Mouse (Mus musculus): ENCODE results near the gene Dclk3.

Dclk3 gene

GRCm38 (mm10) chr9:111438904-111439835 lies at the start of gene Dclk3:
Gene Dclk3 (plus strand): TSS chr9:111439081.
- DNase-seq (ENCODE audit: low read depth, low spot score) = peak; percentile 39

GRCm38 (mm10) chr9:111390016-111390415 lies 48.9 kb upstream of the Dclk3 start:
- no peak for DNase-seq (ENCODE audit: low read depth, low spot score)

GRCm38 (mm10) chr9:111391036-111391435 lies 47.8 kb upstream of the Dclk3 start:
- DNase-seq (ENCODE audit: low read depth, low spot score) = peak; percentile 2

GRCm38 (mm10) chr9:111391926-111392442 lies 46.9 kb upstream of the Dclk3 start:
- DNase-seq (ENCODE audit: low read depth, low spot score) = peak; percentile 37

GRCm38 (mm10) chr9:111395265-111395664 lies 43.6 kb upstream of the Dclk3 start:
- DNase-seq (ENCODE audit: low read depth, low spot score) = no peak

DNA sequence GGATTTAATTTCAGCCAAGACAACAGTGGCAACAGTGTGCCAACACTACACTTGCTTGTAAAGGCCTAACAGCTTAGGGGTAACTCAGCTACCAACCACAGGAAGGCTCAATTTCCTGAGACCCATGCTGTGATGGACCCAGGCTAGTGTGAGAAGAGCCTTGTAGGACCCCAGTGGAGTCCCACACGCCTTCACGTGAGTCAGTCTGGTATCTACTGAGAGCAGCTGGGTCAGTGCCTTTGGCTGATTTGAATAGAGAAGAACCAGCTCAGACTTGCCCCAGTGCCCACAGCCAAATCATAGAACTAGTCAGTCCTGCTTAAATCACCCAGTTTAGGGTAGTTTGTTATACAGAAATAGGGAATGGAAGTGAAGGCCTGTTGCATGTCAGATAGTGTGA lies 40.8 kb upstream of the Dclk3 start:
- DNase-seq (ENCODE audit: low read depth, low spot score) = no peak

DNA sequence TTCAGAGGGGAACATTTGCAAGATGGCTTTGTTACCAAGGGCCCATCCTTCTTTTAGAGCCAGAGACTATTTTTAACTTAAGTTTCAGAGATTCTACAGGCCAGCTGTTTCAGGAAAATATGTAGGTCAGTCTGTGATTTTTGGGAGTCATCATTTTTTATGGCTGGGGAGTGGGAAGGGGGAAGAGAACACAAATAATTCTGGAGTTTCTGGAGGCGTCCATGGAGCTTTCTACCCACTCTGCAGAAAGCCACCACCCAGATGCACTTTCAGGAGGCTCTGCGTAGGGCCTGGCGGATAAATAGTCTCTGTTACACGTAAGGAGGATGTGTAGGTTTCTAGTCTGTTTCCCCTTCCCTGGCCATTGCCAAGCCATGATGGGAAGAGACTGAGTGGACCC lies 38.8 kb upstream of the Dclk3 start:
- DNase-seq (ENCODE audit: low read depth, low spot score) = no peak

GRCm38 (mm10) chr9:111403159-111403558 lies 35.7 kb upstream of the Dclk3 start:
- no peak for DNase-seq (ENCODE audit: low read depth, low spot score)

DNA sequence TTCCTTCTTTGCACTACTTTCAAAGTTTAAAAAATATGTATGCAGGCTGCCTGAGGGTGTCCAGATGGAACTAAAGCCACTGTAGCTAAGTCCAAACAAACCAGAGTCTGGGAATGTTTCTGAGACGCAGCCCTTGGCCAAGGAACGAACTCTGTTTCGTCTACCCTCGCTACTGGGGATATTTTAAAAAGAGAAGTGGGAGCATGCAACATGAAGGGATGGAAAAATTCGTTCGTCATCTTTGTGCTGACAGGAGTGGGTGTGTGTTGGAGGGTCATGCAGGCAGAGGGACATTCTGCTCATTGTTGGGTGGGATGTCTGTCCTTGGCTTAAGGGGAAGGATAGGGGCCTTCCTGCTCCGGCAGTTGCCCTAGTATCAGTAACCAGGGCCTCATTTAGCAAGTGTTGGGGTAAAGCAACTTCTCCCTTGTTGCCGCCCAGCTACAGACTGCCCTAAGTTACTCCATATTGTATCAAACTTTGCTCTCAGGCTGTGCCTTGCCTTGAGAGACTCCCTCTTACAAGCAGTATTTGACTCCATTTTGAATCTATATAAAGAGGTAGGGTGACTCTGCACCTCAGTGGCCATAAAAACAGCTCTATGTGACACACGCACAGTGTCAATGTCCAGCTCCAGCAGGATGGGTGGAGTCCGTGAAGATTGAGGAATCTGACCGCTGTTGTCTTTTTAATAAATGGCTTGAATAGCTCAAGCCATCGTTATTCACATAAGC lies 34.4 kb upstream of the Dclk3 start:
- no peak for DNase-seq (ENCODE audit: low read depth, low spot score)

- no peak for DNase-seq (ENCODE audit: low read depth, low spot score)
Measured at GRCm38 (mm10) chr9:111405080-111405428, 33.8 kb upstream of the Dclk3 start.

DNA sequence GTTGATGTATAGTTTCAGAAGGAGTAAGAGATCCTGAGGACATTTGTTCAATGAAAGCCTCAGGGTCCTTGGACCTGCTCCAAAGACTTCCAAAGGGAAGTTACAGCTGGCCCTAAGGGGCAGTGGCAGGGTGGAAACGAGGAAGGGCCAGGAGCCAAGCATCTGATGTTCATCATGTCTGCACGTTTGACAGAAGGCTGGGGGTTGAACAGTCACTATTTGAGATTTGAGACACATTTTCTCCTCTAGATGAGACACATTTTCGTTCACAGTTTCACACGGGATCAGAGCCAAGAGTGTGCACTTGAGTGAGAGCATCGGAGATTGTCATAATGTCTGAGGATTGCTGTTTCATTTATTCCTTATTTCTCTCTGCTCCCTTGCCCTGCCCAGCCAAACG lies 30.9 kb upstream of the Dclk3 start:
- DNase-seq (ENCODE audit: low read depth, low spot score) = no peak

DNA sequence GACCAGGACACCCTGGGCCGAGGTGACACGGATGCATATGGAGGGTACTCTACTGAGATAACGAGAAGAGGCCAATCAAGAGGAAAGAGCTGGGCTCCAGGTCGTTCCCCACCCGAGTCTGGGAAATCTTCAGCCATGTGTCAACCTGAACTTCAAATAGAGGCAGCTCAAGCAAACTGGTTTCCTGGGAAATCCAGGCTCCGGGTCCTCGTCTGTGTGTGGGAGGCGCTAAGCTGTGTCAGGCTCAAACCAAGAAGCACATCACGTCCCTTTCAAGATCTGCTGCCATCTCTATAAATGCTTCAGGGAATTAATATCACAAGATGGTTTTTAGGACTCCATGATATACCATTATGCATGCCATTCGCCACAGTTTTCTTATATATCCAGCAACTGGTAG lies 30.5 kb upstream of the Dclk3 start:
- no peak for DNase-seq (ENCODE audit: low read depth, low spot score)

- DNase-seq (ENCODE audit: low read depth, low spot score) = peak; percentile 28
Measured at GRCm38 (mm10) chr9:111412471-111413160, 26.3 kb upstream of the Dclk3 start.

GRCm38 (mm10) chr9:111421862-111422261 lies 17.0 kb upstream of the Dclk3 start:
- DNase-seq (ENCODE audit: low read depth, low spot score) = no peak

DNA sequence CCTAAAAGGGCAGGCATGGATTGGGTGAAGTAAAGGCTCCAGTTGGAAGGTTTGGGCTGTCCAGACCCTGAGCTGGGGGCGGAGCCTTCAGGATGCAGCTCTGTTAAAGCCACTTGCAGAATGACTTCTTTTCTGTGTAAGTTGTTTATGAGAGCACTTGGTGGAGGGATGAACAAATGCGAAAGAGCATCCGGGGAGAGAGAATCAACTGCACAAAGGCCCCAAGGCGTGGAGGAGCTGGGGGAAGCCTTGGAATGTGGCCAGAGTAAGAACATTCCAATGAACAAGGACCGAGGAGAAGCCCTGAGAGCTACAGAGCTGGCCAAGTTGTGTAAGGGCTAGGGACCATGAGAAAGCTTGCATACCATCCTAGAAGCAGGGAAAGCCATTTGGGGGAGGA lies 16.3 kb upstream of the Dclk3 start:
- DNase-seq (ENCODE audit: low read depth, low spot score) = peak; percentile 8

GRCm38 (mm10) chr9:111425113-111425512 lies 13.8 kb upstream of the Dclk3 start:
- DNase-seq (ENCODE audit: low read depth, low spot score) = peak; percentile 27

DNA sequence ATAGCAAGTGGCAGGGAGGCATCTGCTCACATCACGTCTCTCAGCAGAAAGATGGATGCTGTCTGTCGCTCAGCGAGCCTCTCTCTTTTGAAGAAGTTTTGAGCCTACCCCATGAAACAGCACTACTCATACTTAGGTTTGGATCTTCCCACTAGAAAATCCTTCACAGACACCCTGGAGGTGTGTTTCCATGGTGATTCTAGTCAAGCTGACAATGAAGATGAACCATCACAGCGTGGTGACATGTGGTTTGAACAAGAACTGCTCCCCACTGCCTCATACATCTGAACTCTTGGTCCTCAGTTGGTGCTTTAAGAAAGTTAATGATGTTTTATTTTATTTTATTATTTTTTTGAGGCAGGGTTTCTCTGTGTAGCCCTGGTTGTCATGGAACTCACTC lies 12.9 kb upstream of the Dclk3 start:
- no peak for DNase-seq (ENCODE audit: low read depth, low spot score)

- DNase-seq (ENCODE audit: low read depth, low spot score) = peak; percentile 46
Measured at GRCm38 (mm10) chr9:111427891-111428555, 10.9 kb upstream of the Dclk3 start.

DNA sequence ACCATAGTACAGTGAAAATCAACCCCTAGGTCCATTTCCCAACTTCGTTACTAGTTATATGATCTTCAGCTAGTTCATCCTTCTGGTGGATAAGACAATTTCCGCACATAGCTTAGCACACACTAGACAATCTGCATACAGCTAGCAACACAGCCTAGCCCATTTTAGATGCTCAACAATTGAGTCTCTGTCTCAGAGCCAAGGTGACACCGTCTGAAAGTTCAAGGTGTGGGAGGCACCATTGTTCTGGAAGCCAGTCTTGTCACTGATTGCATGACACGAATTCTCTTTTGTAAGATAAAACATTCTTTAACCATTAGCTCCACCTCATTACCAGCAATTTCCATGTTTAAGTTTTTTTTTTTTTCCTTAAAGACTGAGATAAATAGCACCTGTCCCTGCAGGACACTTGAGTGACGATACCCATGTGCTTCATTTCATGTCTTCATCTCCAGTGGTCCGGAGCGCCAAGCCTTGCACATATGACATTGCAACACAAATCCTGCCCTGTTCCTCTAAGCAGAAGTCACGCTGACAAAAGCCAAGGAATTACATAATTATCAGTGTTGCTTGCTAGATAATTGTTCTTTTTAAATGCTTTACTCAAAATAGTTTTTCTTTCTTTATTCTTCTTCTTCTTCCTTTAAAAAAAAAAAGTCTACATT lies 10.1 kb upstream of the Dclk3 start:
- DNase-seq (ENCODE audit: low read depth, low spot score) = peak; percentile 16

GRCm38 (mm10) chr9:111429363-111429750 lies 9.5 kb upstream of the Dclk3 start:
- no peak for DNase-seq (ENCODE audit: low read depth, low spot score)

GRCm38 (mm10) chr9:111435429-111435828 lies 3.5 kb upstream of the Dclk3 start:
- no peak for DNase-seq (ENCODE audit: low read depth, low spot score)

Data from R1 (cell line).